Mouse (Mus musculus): Measurements from ENCODE around the gene Gatc. TPM values are rescaled to one million over a fixed set of nuclear protein-coding genes. Genes with fewer than 3 reads are reported as not detected.

Gatc gene
- total and polyA plus RNA-seq, 3 experiments, result 6.2 to 34.0 (median 14.4) TPM

- Histone ChIP-seq H3K4me1 (ENCODE audit: control insufficient read depth in 1 of 2, insufficient read depth in 2 of 2) (peaks cover 5 to 28% of the 10 kb centered on the region in 2 experiments), H3K27me3 (replicated peaks) (no peaks in the 10 kb centered on the region), H3K9ac (ENCODE audit: insufficient read depth, low read depth) (peak overlapping the region; percentile 28), H3K36me3 (replicated peaks in 1 of 2; ENCODE audit: control insufficient read depth in 1 of 2, insufficient read depth in 1 of 2, low read length in 1 of 2) (peaks cover 45 to 60% of the 10 kb centered on the region in 2 experiments), H3K9me3 (replicated peaks; ENCODE audit: low read length) (no peaks in the 10 kb centered on the region), H3K27ac (ENCODE audit: insufficient read depth, low read depth) (peak overlapping the region; percentile 89; the same call in 1 of the 2 replicates), H3K79me2 (replicated peaks; ENCODE audit: control insufficient read depth, extremely low read depth, insufficient read depth, poor library complexity, severe bottlenecking) (peaks cover 50% of the 10 kb centered on the region), H3K4me2 (ENCODE audit: insufficient read depth, low read depth, poor library complexity, severe bottlenecking) (peak overlapping the region; percentile 84), H3K4me3 (replicated peaks in 1 of 3; ENCODE audit: low read depth in 2 of 3, low read length in 2 of 3, poor library complexity in 1 of 3) (peak overlapping the region; percentile 76 to 95 (median 77))
- in situ Hi-C loops (cut with MboI; ENCODE audit: low pct_ligation_motif_present, low pct_unique_long_range_greater_than_20kb, low sequenced_read_pairs), result loop anchor here (5.0 kb wide), 1 partner anchor 39 kb away; the partner anchor contains the start of gene Dynll1
- DNase-seq (ENCODE audit: extremely low read depth), result no peak
- TF ChIP-seq TBP (conservative IDR thresholded peaks at IDR 0.05; ENCODE audit: low read depth, low read length) (no peak), PAX5 (IDR thresholded peaks at IDR 0.05; ENCODE audit: low read length) (no peak), GABPA (IDR thresholded peaks at IDR 0.05; ENCODE audit: insufficient replicate concordance, low read depth, low read length) (no peak), UBTF (IDR thresholded peaks at IDR 0.05; ENCODE audit: low read depth, low read length) (no peak), NELFE (IDR thresholded peaks at IDR 0.05; ENCODE audit: low read depth, low read length) (0 out of 2 replicates have a peak, but pooled peaks have one; percentile 4)
- dilution Hi-C loops (cut with MboI; ENCODE audit: extremely low pct_ligation_motif_present, extremely low pct_unique_long_range_greater_than_20kb, low sequenced_read_pairs), result no loop called here
Observed at GRCm38 (mm10) chr5:115341314-115342165, 562 bp upstream of the Gatc start.

GRCm38 (mm10) chr5:115340007-115340406, 971 bp downstream of the Gatc start:
- H3K36me3 ChIP-seq (replicated peaks in 1 of 2; ENCODE audit: control insufficient read depth in 1 of 2, insufficient read depth in 1 of 2, low read length in 1 of 2), result peaks cover 40 to 61% of the 10 kb centered on the region in 2 experiments
- dilution Hi-C loops (cut with MboI; ENCODE audit: extremely low pct_ligation_motif_present, extremely low pct_unique_long_range_greater_than_20kb, low sequenced_read_pairs) (no loop called here), in situ Hi-C loops (cut with MboI; ENCODE audit: low pct_ligation_motif_present, low pct_unique_long_range_greater_than_20kb, low sequenced_read_pairs) (loop anchor here (5.0 kb wide), 1 partner anchor 38 kb away; the partner anchor contains the start of gene Dynll1)
- DNase-seq (ENCODE audit: extremely low read depth), result no peak
- H3K9ac ChIP-seq (ENCODE audit: insufficient read depth, low read depth), result peak overlapping the region; percentile 91
- no peaks in the 10 kb centered on the region for H3K27me3 ChIP-seq (replicated peaks)
- H3K4me1 ChIP-seq (ENCODE audit: control insufficient read depth in 1 of 2, insufficient read depth in 2 of 2), result peaks cover 5 to 30% of the 10 kb centered on the region in 2 experiments
- TF ChIP-seq MYC (IDR thresholded peaks at IDR 0.05; ENCODE audit: low read depth, low read length) (peak; percentile 68), MAX (IDR thresholded peaks at IDR 0.05; ENCODE audit: low read length) (peak; percentile 67), BHLHE40 (IDR thresholded peaks at IDR 0.05; ENCODE audit: low read depth, low read length) (peak; percentile 45; the same call in 1 of the 2 replicates), TBP (conservative IDR thresholded peaks at IDR 0.05; ENCODE audit: low read depth, low read length) (no peak), POLR2A (IDR thresholded peaks at IDR 0.05; ENCODE audit: low read depth, low read length) (no peak), JUND (conservative IDR thresholded peaks at IDR 0.05; ENCODE audit: low read depth, low read length) (no peak), ZNF384 (IDR thresholded peaks at IDR 0.05; ENCODE audit: low read depth, low read length) (peak; percentile 41), MXI1 (IDR thresholded peaks at IDR 0.05; ENCODE audit: low read depth, low read length) (peak; percentile 60), POLR2AphosphoS2 (IDR thresholded peaks at IDR 0.05; ENCODE audit: low read depth, low read length) (peak; percentile 4; the same call in 1 of the 2 replicates), TCF12 (IDR thresholded peaks at IDR 0.05; ENCODE audit: low read depth, low read length) (no peak)
- no peak overlapping the region for H3K27ac ChIP-seq (ENCODE audit: insufficient read depth, low read depth)
- H3K79me2 ChIP-seq (replicated peaks; ENCODE audit: control insufficient read depth, extremely low read depth, insufficient read depth, poor library complexity, severe bottlenecking), result peaks cover 36% of the 10 kb centered on the region
- H3K4me3 ChIP-seq (replicated peaks in 1 of 3; ENCODE audit: low read depth in 2 of 3, low read length in 2 of 3, poor library complexity in 1 of 3), result peak overlapping the region; percentile 45 to 95 (median 77)
- peak overlapping the region; percentile 94; the same call in 1 of the 2 replicates for H3K4me2 ChIP-seq (ENCODE audit: insufficient read depth, low read depth, poor library complexity, severe bottlenecking)
- no peaks in the 10 kb centered on the region for H3K9me3 ChIP-seq (replicated peaks; ENCODE audit: low read length)

All from CH12.LX (cell line).